Comparison of ENCODE assay signal across 21 mouse cellular contexts in genomic region chr12:76418346-76418745, GRCm38 (mm10). TPM values are rescaled to one million over a fixed set of nuclear protein-coding genes. Genes with fewer than 3 reads are reported as not detected.
DNase-seq lines count a peak whose midpoint lies in the region; ATAC-seq and TF ChIP-seq lines count a peak whose summit lies in the region.
"Had no signal": no experiment of that assay in that cellular context is flagged by ENCODE, and none has a peak within 500 bp of the region (broad histone marks: within the 10 kb centered on the region; RNA-seq: fewer than 3 reads in every experiment).

No protein-coding gene starts in this region.

- no peak for TF ChIP-seq POLR2A in testis, adult 2 months (IDR thresholded peaks at IDR 0.05; ENCODE audit: control insufficient read depth, low read depth, low read length)
- TF ChIP-seq POLR2A in MEL (IDR thresholded peaks at IDR 0.05; ENCODE audit: control insufficient read depth in 1 of 2, insufficient read depth in 1 of 2, low read depth in 1 of 2, low read length in 2 of 2, poor library complexity in 1 of 2) = no peak
- no peak for TF ChIP-seq POLR2A in cerebellum, adult 2 months (IDR thresholded peaks at IDR 0.05; ENCODE audit: borderline replicate concordance, insufficient read depth, low read length)

- ATAC-seq in kidney, postnatal 0 days (replicated peaks; ENCODE audit: low FRiP score, low read depth) = no peak
- ATAC-seq: hindbrain, embryonic 16.5 days had no signal

- H3K79me2 ChIP-seq in MEL (ENCODE audit: control insufficient read depth, insufficient read depth, low read length, poor library complexity) = no peaks in the 10 kb centered on the region

- H3K27ac ChIP-seq in kidney, postnatal 0 days = no peak overlapping the region
- no peak overlapping the region for H3K27ac ChIP-seq in testis, adult 2 months (ENCODE audit: control insufficient read depth, insufficient read depth, low read depth, low read length)
- H3K27ac ChIP-seq in MEL (ENCODE audit: control insufficient read depth, low read depth, low read length) = no peak overlapping the region
- H3K27ac ChIP-seq in cerebellum, adult 2 months (ENCODE audit: insufficient read depth, low read length) = no peak overlapping the region
- H3K27ac ChIP-seq: left cerebral cortex, adult 2 months; midbrain, embryonic 13.5 days had no signal

- H3K9me3 ChIP-seq in kidney, postnatal 0 days (replicated peaks; ENCODE audit: low read length) = no peaks in the 10 kb centered on the region
- no peaks in the 10 kb centered on the region for H3K9me3 ChIP-seq in MEL (replicated peaks; ENCODE audit: insufficient read depth, low read length)

- H3K4me2 ChIP-seq in kidney, postnatal 0 days (ENCODE audit: low read length) = no peak overlapping the region

- TF ChIP-seq CTCF in kidney, postnatal 0 days (IDR thresholded peaks at IDR 0.05; ENCODE audit: low read depth) = peak; percentile 20; the same call in 1 of the 2 replicates
- no peak for TF ChIP-seq CTCF in testis, adult 2 months (IDR thresholded peaks at IDR 0.05; ENCODE audit: control insufficient read depth, insufficient read depth, insufficient replicate concordance, low read depth, low read length)
- TF ChIP-seq CTCF in MEL (IDR thresholded peaks at IDR 0.05 in 2 of 3, conservative IDR thresholded peaks at IDR 0.05 in 1 of 3; ENCODE audit: control insufficient read depth in 1 of 3, insufficient read depth in 1 of 3, low read depth in 2 of 3, low read length in 3 of 3, poor library complexity in 1 of 3, severe bottlenecking in 1 of 3) = peak; percentile 23 to 27 (median 26); a peak in 5 of 6 replicates
- no peak for TF ChIP-seq CTCF in cerebellum, adult 2 months (IDR thresholded peaks at IDR 0.05; ENCODE audit: borderline replicate concordance, insufficient read depth, low read depth, low read length)

- H3K9ac ChIP-seq in kidney, postnatal 0 days (ENCODE audit: low read depth, low read length) = no peak overlapping the region
- no peak overlapping the region for H3K9ac ChIP-seq in MEL (ENCODE audit: control insufficient read depth, low read depth, low read length, poor library complexity, severe bottlenecking)

- peak; percentile 8 for TF ChIP-seq RAD21 in MEL (IDR thresholded peaks at IDR 0.05; ENCODE audit: low read depth, low read length)

- no peaks in the 10 kb centered on the region for H3K27me3 ChIP-seq in kidney, postnatal 0 days (ENCODE audit: insufficient read depth, low read length)
- no peaks in the 10 kb centered on the region for H3K27me3 ChIP-seq in testis, adult 2 months (ENCODE audit: control insufficient read depth, insufficient read depth, low read length)
- no peaks in the 10 kb centered on the region for H3K27me3 ChIP-seq in MEL (ENCODE audit: control insufficient read depth in 1 of 2, insufficient read depth in 2 of 2, low read length in 2 of 2)
- H3K27me3 ChIP-seq in cerebellum, adult 2 months (ENCODE audit: control insufficient read depth, insufficient read depth, low read length) = peaks cover 1% of the 10 kb centered on the region; the same call in 1 of the 2 replicates
- H3K27me3 ChIP-seq: heart, embryonic 12.5 days; kidney, embryonic 15.5 days had no signal

- 94% methylated on average over 5 of the region's 5 CpGs for WGBS in kidney, postnatal 0 days
- 94% methylated on average over 5 of the region's 5 CpGs for WGBS in cerebellum, adult 2 months

- H3K36me3 ChIP-seq in kidney, postnatal 0 days (ENCODE audit: insufficient read depth, low read length) = no peaks in the 10 kb centered on the region
- no peaks in the 10 kb centered on the region for H3K36me3 ChIP-seq in testis, adult 2 months (ENCODE audit: control insufficient read depth, insufficient read depth, low read length)
- H3K36me3 ChIP-seq in MEL (ENCODE audit: control insufficient read depth in 1 of 2, insufficient read depth in 2 of 2, low read length in 2 of 2) = peaks cover 0 to 5% of the 10 kb centered on the region in 2 experiments; a peak in 1 of 4 replicates
- H3K36me3 ChIP-seq: heart, embryonic 12.5 days; hindbrain, embryonic 10.5 days; kidney, embryonic 15.5 days; midbrain, embryonic 13.5 days had no signal

- 0 out of 2 replicates have a peak, but pooled peaks cover 5% of the 10 kb centered on the region for H3K4me1 ChIP-seq in kidney, postnatal 0 days (replicated peaks; ENCODE audit: insufficient read depth, low read length)
- H3K4me1 ChIP-seq in testis, adult 2 months (ENCODE audit: control insufficient read depth, insufficient read depth, low read length) = peaks cover 4% of the 10 kb centered on the region
- peaks cover 7 to 11% of the 10 kb centered on the region in 2 experiments for H3K4me1 ChIP-seq in MEL (ENCODE audit: control insufficient read depth in 1 of 2, insufficient read depth in 2 of 2, low read length in 2 of 2)
- H3K4me1 ChIP-seq in cerebellum, adult 2 months (ENCODE audit: control insufficient read depth, insufficient read depth, low read length) = no peaks in the 10 kb centered on the region

- no peak for TF ChIP-seq EP300 in MEL (IDR thresholded peaks at IDR 0.05; ENCODE audit: low read depth in 1 of 2, low read length in 2 of 2)

- no peak for DNase-seq in kidney, postnatal 0 days (ENCODE audit: low spot score)
- DNase-seq in kidney, adult 8-10 months = no peak
- no peak for DNase-seq in testis, postnatal 10 days (ENCODE audit: low spot score)
- DNase-seq in MEL (ENCODE audit: low read depth, low spot score) = peak; percentile 29
- no peak for DNase-seq in spleen, postnatal 10 days (ENCODE audit: low spot score in 2 of 2)
- no peak for DNase-seq in cerebellum, adult 2 months
- DNase-seq: adrenal gland, adult 2 months; cerebellum, adult 11 months; cerebellum, postnatal 14 days; kidney, postnatal 4 days; lung, adult 2 months; thymus, postnatal 36 days had no signal

- no peak overlapping the region for H3K4me3 ChIP-seq in kidney, postnatal 0 days (replicated peaks; ENCODE audit: low read depth, low read length)
- H3K4me3 ChIP-seq in testis, adult 2 months (ENCODE audit: control insufficient read depth, low read depth, low read length) = peak overlapping the region; percentile 96
- no peak overlapping the region for H3K4me3 ChIP-seq in MEL (ENCODE audit: control insufficient read depth in 1 of 2, insufficient read depth in 1 of 2, low read depth in 2 of 2, low read length in 2 of 2)
- H3K4me3 ChIP-seq in cerebellum, adult 2 months (replicated peaks; ENCODE audit: insufficient read depth, low read depth, low read length) = no peak overlapping the region

TF ChIP-seq in MEL, 35 proteins besides CTCF, POLR2A, EP300 and RAD21:
- peak; percentile 18; the same call in 1 of the 2 replicates for TF ChIP-seq SMC3 (IDR thresholded peaks at IDR 0.05; ENCODE audit: low read depth, low read length)
- no peak for TF ChIP-seq USF2 (IDR thresholded peaks at IDR 0.05; ENCODE audit: borderline replicate concordance in 1 of 2, insufficient read depth in 1 of 2, low read depth in 1 of 2, low read length in 2 of 2)
TF ChIP-seq in MEL: peak in this region for 1.

RNA-seq across cellular contexts. Expression of gene Ppp1r36, which starts 1.0 kb away (rescaled TPM):
- polyA plus RNA-seq in kidney, postnatal 0 days (2015; fragmentation: Nextera tagmentation; extraction: Ambion mirVana) = 7.2 and 7.5 TPM in 2 replicates
- polyA plus RNA-seq in testis, adult 2 months (2012; rRNA removed) = 70.7 and 80.4 TPM in 2 replicates
- not detected in 2 replicates for total RNA-seq in MEL (2012; rRNA removed)
- polyA plus RNA-seq in MEL (2012; ENCODE audit: insufficient read depth in 1 of 2, insufficient read length in 2 of 2, low read depth in 1 of 2, low replicate concordance in 2 of 2, missing spikeins in 1 of 2) = not detected
- polyA plus RNA-seq in cerebellum, adult 2 months (2012; rRNA removed) = 0.72 and 0.90 TPM in 2 replicates
- polyA plus RNA-seq: adrenal gland, adult 2 months; liver, adult 2 months; small intestine, adult 2 months had no signal

RNA-seq across cellular contexts. Expression of gene Hspa2, which starts 14.4 kb away (rescaled TPM):
- 12.4 and 14.6 TPM in 2 replicates for polyA plus RNA-seq in kidney, postnatal 0 days (2015; fragmentation: Nextera tagmentation; extraction: Ambion mirVana)
- 758 and 855 TPM in 2 replicates for polyA plus RNA-seq in testis, adult 2 months (2012; rRNA removed)
- total RNA-seq in MEL (2012; rRNA removed) = 5.3 and 6.6 TPM in 2 replicates
- polyA plus RNA-seq in MEL (2012; ENCODE audit: insufficient read depth in 1 of 2, insufficient read length in 2 of 2, low read depth in 1 of 2, low replicate concordance in 2 of 2, missing spikeins in 1 of 2) = 1 to 10 TPM in 1 of 2 experiments, not detected in 1; 9.3 TPM
- 20.0 and 20.6 TPM in 2 replicates for polyA plus RNA-seq in cerebellum, adult 2 months (2012; rRNA removed)

RNA-seq across cellular contexts. Expression of gene Zbtb1, which starts 48.3 kb away (rescaled TPM):
- polyA plus RNA-seq in kidney, postnatal 0 days (2015; fragmentation: Nextera tagmentation; extraction: Ambion mirVana) = 8.2 and 9.0 TPM in 2 replicates
- polyA plus RNA-seq in testis, adult 2 months (2012; rRNA removed) = 0.30 and 0.34 TPM in 2 replicates
- 6.3 and 7.0 TPM in 2 replicates for total RNA-seq in MEL (2012; rRNA removed)
- polyA plus RNA-seq in MEL (2012; ENCODE audit: insufficient read depth in 1 of 2, insufficient read length in 2 of 2, low read depth in 1 of 2, low replicate concordance in 2 of 2, missing spikeins in 1 of 2) = 1 to 10 TPM in 1 of 2 experiments, not detected in 1; 5.1 TPM
- 3.2 and 3.3 TPM in 2 replicates for polyA plus RNA-seq in cerebellum, adult 2 months (2012; rRNA removed)

RNA-seq across cellular contexts. Expression of gene Zbtb25, which starts 48.9 kb away (rescaled TPM):
- 13.0 and 13.2 TPM in 2 replicates for polyA plus RNA-seq in kidney, postnatal 0 days (2015; fragmentation: Nextera tagmentation; extraction: Ambion mirVana)
- polyA plus RNA-seq in testis, adult 2 months (2012; rRNA removed) = 15.7 and 15.8 TPM in 2 replicates
- 5.1 and 5.5 TPM in 2 replicates for total RNA-seq in MEL (2012; rRNA removed)
- polyA plus RNA-seq in MEL (2012; ENCODE audit: insufficient read depth in 1 of 2, insufficient read length in 2 of 2, low read depth in 1 of 2, low replicate concordance in 2 of 2, missing spikeins in 1 of 2) = 10 to 100 TPM in 1 of 2 experiments, not detected in 1; 12.3 TPM
- 16.7 and 18.8 TPM in 2 replicates for polyA plus RNA-seq in cerebellum, adult 2 months (2012; rRNA removed)

Comparison
In these comparisons a context has a peak if more than half of its experiments do, and no peak if none do; other contexts are left out.
1. CTCF ChIP-seq: peak in kidney, postnatal 0 days (single experiment) and MEL (3 of 3); none in testis, adult 2 months (single experiment) and cerebellum, adult 2 months (single experiment).
2. RNA of gene Hspa2, which starts 14.4 kb away (polyA plus RNA-seq): 758 to 855 TPM in testis, adult 2 months; 20.0 to 20.6 TPM in cerebellum, adult 2 months, 12.4 to 14.6 TPM in kidney, postnatal 0 days and 9.3 TPM in MEL; every median in the first group is over 10 times any median in the second.